Mouse (Mus musculus) limb, embryonic 11.5 days (tissue): Measurements from ENCODE around the gene Ube2r2. TPM values are rescaled to one million over a fixed set of nuclear protein-coding genes. Genes with fewer than 3 reads are reported as not detected.

Experiments
- ATAC-seq: fragments of 200-750 bp; cut with Nextera tagmentation; 2 replicates; pipeline ENCODE4 v1.8.0; 2017; ENCODE audit warnings: low read depth; ENCODE audit not compliant: insufficient number of reproducible peaks, low FRiP score, low TSS enrichment
- DNase-seq: peaks from one replicate; pipeline ENCODE4 v3.0.0-alpha.2; 2015; ENCODE audit warnings: low spot score
- H3K27ac ChIP-seq: fragments of 300-500 bp; sonication (generic); replicated peaks from 2 replicates; pipeline ENCODE4 v1.5.1; 2014; ENCODE audit warnings: low read depth, mild to moderate bottlenecking, low read length
- H3K27me3 ChIP-seq: fragments of 300-500 bp; sonication (generic); 2 replicates; pipeline ENCODE4 v1.6.1; 2014; ENCODE audit warnings: mild to moderate bottlenecking, low read length, mixed read lengths; ENCODE audit not compliant: control insufficient read depth, insufficient read depth
- H3K36me3 ChIP-seq: fragments of 300-500 bp; sonication (generic); 2 replicates; pipeline ENCODE4 v1.6.1; 2014; ENCODE audit warnings: mild to moderate bottlenecking, low read length, moderate library complexity, mixed read lengths; ENCODE audit not compliant: control insufficient read depth, insufficient read depth
- H3K4me1 ChIP-seq: fragments of 300-500 bp; sonication (generic); 2 replicates; pipeline ENCODE4 v1.6.1; 2014; ENCODE audit warnings: low read length, mixed read lengths; ENCODE audit not compliant: control insufficient read depth, insufficient read depth
- H3K4me2 ChIP-seq: fragments of 300-500 bp; sonication (generic); 2 replicates; pipeline ENCODE4 v1.6.1; 2014; ENCODE audit warnings: low read depth, mild to moderate bottlenecking, moderate library complexity; ENCODE audit not compliant: severe bottlenecking
- H3K4me3 ChIP-seq: fragments of 300-500 bp; sonication (generic); 2 replicates; pipeline ENCODE4 v1.5.1; 2014; ENCODE audit warnings: low read depth, low read length
- H3K9ac ChIP-seq: fragments of 300-500 bp; sonication (generic); 2 replicates; pipeline ENCODE4 v1.6.1; 2014; ENCODE audit warnings: mild to moderate bottlenecking, low read length
- H3K9me3 ChIP-seq: fragments of 300-500 bp; sonication (generic); 2 replicates; pipeline ENCODE4 v1.6.1; 2016; ENCODE audit warnings: low read length; ENCODE audit not compliant: control insufficient read depth
- WGBS: fragments of 180-500 bp; shearing (Covaris S2); extraction: QIAGEN DNeasy Blood & Tissue Kit; methylation state at CpG from one replicate; pipeline ENCODE4 v1.1.7; 2014; 5-methylcytosine and 5-hydroxymethylcytosine counted together
- polyA plus RNA-seq: library from polyadenylated mRNA; unstranded; fragments of >200 nt; fragmentation: Nextera tagmentation; extraction: Ambion mirVana; gene quantifications from 2 replicates; pipeline ENCODE4 v1.2.1, GENCODE M21; 2014

The Ube2r2 gene
- 109 and 114 TPM in 2 replicates for polyA plus RNA-seq

DNA sequence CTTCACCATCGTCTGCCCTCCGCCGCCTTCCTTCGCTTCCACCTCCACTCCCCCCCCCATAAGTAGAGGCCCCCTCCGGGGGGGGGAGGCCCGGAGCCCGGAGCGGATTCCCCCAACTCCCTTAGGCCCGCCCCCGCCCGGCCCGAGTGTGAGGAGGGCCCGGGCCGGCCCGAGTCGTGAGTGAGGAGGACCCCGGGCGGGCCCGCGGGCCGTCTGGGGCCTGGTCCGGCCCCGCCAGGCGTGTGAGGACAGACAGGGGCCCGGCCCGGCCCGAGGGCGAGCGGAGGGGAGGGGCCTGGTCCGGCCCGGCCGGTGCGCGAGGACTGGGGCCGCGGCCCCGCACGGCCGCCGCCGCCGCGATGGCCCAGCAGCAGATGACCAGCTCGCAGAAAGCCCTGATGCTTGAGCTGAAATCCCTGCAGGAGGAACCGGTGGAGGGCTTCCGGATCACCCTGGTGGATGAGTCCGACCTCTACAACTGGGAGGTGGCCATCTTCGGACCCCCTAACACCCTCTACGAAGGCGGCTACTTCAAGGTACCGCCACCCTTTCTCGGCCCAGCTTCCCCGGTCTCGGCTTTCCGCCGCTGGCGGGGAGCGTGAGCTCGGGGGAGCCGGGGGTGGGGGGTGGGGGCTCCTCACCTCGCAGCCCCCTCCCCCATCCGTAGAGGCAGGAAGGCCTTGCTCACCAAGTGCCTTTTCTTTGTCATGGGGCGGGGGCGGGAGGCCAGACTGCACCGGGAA, at the start of gene Ube2r2:
Gene Ube2r2 (plus strand): TSS at position 33 of the 743 bp plus-strand sequence.
- ATAC-seq (peak; percentile 73), DNase-seq (peak; percentile 81)
- Histone ChIP-seq H3K36me3 (peaks cover 8% of the 10 kb centered on the region), H3K27me3 (no peaks in the 10 kb centered on the region), H3K4me3 (peak within 1 kb of the TSS; percentile 89), H3K9me3 (no peaks in the 10 kb centered on the region), H3K27ac (peak within 1 kb of the TSS; percentile 99), H3K9ac (peak within 1 kb of the TSS; percentile 88), H3K4me2 (peak within 1 kb of the TSS; percentile 57), H3K4me1 (no peaks in the 10 kb centered on the region; the same call in 1 of the 2 replicates)
- WGBS, result under 1% methylated on average over 47 of the region's 65 CpGs

DNA sequence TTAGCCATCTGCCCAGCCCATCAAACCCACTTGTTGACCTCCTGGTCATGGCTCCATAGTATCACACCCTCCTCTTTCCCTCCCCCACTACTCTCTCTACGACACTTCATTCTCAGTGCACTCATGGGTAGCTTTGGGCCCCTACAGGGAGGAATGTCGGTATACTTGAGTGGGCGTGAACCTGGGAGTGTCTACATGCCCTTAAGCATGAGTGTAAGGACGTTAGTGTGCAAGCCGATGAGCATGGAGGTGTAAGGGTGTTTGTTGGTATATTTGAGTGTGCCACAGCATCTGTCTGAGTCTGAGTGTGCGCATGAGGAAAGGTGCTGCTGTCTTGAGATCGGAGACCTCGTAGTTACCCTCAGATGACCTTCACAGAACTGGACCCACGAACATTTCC, 48.6 kb upstream of the Ube2r2 start:
- Histone ChIP-seq H3K36me3 (no peaks in the 10 kb centered on the region), H3K9me3 (no peaks in the 10 kb centered on the region), H3K4me3 (no peak overlapping the region), H3K27ac (no peak overlapping the region), H3K9ac (no peak overlapping the region), H3K4me1 (peaks cover 7% of the 10 kb centered on the region), H3K4me2 (no peak overlapping the region), H3K27me3 (no peaks in the 10 kb centered on the region)
- 79% methylated on average over 9 of the region's 9 CpGs for WGBS
- DNase-seq (no peak), ATAC-seq (no peak)

DNA sequence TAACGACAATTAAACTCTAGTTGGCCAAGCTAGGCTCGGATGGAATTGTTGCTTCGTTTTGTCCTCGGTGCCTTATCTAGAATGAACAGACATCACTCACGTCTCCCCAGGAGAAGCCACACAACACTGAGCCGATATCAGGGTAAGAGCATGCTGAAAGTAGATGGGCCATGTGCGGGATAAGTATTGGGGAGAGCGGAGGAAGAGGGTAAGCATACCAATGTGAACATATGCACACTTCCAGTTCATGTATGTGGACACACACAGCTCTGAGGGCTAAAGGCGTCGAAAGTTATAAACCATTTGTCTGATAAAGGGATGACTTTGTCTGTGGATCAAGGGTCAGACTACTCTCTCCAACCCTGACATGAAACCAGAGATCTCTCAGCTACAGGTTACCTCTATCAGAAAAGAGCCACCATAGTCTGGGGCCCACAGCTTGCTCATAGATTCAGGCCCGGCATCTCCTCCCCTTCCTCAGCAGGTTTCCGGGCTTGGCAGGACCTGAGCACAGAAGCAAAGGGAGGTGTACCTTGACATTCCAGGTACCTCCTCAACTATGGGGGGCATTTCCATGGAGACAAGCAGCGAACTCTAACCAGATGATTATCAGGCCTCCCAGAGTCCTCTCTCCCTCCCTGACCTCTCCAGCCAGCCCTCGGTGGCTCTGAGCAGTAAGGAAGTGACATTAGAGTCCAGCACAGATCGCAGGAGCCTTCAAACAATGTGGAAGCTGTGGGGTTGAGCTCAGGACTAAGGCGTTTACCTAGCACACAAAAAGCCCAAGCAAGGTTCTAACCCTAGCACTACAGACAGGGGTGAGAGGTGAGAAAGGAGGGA, 47.9 kb upstream of the Ube2r2 start:
- no peak overlapping the region for H3K27ac ChIP-seq
- no peak overlapping the region for H3K9ac ChIP-seq
- no peaks in the 10 kb centered on the region for H3K9me3 ChIP-seq
- H3K4me1 ChIP-seq, result peaks cover 7% of the 10 kb centered on the region
- H3K27me3 ChIP-seq, result no peaks in the 10 kb centered on the region
- H3K4me3 ChIP-seq, result no peak overlapping the region
- WGBS, result 87% methylated on average over 16 of the region's 16 CpGs
- ATAC-seq (no peak), DNase-seq (no peak)
- no peak overlapping the region for H3K4me2 ChIP-seq
- H3K36me3 ChIP-seq, result no peaks in the 10 kb centered on the region

DNA sequence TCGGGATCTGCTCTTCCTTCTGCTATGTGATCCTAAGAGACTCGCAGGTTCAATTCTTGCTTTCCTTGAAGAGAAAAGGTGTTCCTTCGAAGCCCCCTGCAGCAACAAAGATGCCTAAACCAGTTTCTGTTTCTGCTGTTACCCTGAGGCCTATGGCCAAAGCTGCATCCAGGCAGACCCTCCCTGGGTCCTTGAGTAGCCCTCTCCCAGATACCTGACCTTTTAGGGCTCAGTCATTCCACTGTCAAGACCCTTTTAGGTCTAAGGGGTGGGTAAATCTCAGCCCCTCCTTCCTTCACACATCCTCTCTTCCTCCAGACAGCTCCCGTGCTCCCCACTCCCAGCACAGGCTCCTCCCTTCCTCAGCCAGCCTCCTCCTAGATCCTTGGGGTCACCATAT, 46.4 kb upstream of the Ube2r2 start:
- Histone ChIP-seq H3K27me3 (no peaks in the 10 kb centered on the region), H3K4me2 (no peak overlapping the region), H3K27ac (no peak overlapping the region), H3K9ac (no peak overlapping the region), H3K9me3 (no peaks in the 10 kb centered on the region), H3K36me3 (no peaks in the 10 kb centered on the region), H3K4me3 (no peak overlapping the region), H3K4me1 (peaks cover 7% of the 10 kb centered on the region)
- ATAC-seq (no peak), DNase-seq (no peak)
- WGBS, result 84% methylated on average over 4 of the region's 4 CpGs

DNA sequence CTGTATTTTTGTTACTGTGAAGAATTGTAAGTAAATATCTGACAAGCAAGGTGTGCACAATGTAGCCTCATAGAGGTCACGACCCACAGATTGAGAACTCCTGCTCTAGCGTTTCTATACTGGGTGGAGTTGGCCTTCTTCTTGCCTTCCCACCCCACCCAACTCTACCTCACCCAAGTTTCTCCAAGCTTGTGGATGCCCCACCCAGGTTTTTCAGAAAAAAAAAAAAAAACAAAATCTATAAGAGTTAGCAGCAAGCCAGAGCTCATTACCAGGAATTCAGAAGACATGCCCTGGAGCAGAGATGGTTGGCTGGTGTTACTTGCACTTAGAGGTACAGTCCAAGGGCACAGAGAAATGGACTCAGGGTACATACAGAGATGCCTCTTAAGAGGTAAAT, 45.8 kb upstream of the Ube2r2 start:
- ATAC-seq, result no peak
- Histone ChIP-seq H3K4me1 (peaks cover 7% of the 10 kb centered on the region), H3K27me3 (no peaks in the 10 kb centered on the region), H3K9ac (no peak overlapping the region), H3K27ac (0 out of 2 replicates have a peak overlapping the region, but pooled peaks have one; percentile 45), H3K4me2 (no peak overlapping the region), H3K4me3 (no peak overlapping the region), H3K9me3 (no peaks in the 10 kb centered on the region), H3K36me3 (no peaks in the 10 kb centered on the region)
- DNase-seq, result no peak
- WGBS, result 78% methylated on average over 2 of the region's 2 CpGs

DNA sequence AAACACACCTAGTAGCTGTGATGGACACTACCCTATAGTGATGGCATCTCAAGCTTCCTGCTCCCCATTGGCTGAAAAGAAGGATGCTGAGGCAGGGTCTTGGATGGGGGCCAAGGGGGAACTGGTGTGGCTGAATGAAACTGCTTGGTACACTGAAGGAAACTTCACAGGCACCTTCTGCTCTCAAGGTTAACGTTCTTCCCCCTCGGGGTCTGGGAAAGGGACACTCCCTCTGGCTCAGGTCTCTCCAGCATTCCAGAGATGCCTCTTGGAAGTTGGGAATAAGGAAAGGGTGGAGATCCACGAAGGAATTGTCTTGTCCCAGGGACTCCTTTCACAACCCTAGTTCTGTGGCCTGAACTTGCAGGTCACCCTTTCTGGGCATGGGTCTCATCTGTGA, 44.2 kb upstream of the Ube2r2 start:
- Histone ChIP-seq H3K9ac (no peak overlapping the region), H3K4me2 (no peak overlapping the region), H3K36me3 (no peaks in the 10 kb centered on the region), H3K4me3 (no peak overlapping the region), H3K4me1 (peaks cover 7% of the 10 kb centered on the region), H3K27me3 (no peaks in the 10 kb centered on the region), H3K9me3 (no peaks in the 10 kb centered on the region), H3K27ac (no peak overlapping the region)
- no peak for ATAC-seq
- 52% methylated on average over 3 of the region's 3 CpGs for WGBS
- DNase-seq, result no peak

DNA sequence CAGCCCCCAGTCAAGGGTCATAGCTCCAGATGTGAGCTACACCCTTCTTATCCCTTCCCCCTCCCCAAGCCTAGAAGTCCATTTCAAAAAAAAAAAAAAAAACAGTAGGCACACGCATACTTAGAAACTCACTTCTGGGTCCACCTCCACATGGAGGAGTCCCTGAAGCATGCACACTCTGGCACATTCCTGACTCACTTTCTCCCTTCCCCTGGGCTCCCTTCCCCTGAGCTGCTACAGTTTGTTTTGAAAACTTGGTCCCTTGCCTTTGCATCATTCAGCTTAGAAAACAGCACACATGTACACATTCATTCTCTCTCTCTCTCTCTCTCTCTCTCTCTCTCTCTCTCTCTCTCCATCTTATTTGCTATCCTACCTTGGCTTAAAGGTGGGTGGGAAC, 42.6 kb upstream of the Ube2r2 start:
- DNase-seq (no peak), ATAC-seq (no peak)
- Histone ChIP-seq H3K9me3 (no peaks in the 10 kb centered on the region), H3K36me3 (no peaks in the 10 kb centered on the region), H3K4me1 (peaks cover 9% of the 10 kb centered on the region), H3K27ac (no peak overlapping the region), H3K27me3 (peaks cover 10% of the 10 kb centered on the region), H3K4me2 (no peak overlapping the region), H3K9ac (no peak overlapping the region), H3K4me3 (no peak overlapping the region)
- 55% methylated on average over 1 of the region's 1 CpGs for WGBS

DNA sequence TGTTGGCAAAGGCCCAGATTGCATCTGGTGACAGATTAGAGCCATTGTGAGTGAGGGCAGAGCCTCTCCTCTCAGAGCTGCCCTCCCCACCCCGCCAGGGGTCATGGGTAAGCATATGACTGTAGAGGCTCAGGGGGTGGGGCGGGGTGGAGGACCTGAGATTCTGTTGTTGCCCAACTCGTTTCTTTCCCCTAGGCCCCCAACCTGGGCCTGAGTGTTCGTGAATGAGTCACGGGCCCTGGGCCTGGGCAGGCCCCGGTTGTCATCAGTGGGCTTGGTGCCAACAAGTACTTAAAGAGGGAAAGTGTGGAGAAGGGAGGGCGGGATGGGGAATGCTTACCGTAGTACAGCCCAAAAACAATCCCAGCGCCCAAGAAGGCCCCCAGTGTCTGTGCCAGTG, 41.2 kb upstream of the Ube2r2 start:
- no peak overlapping the region for H3K27ac ChIP-seq
- H3K9ac ChIP-seq, result no peak overlapping the region
- H3K9me3 ChIP-seq, result no peaks in the 10 kb centered on the region
- H3K4me2 ChIP-seq, result no peak overlapping the region
- ATAC-seq (no peak), DNase-seq (no peak)
- no peak overlapping the region for H3K4me3 ChIP-seq
- peaks cover 17% of the 10 kb centered on the region for H3K27me3 ChIP-seq
- H3K36me3 ChIP-seq, result no peaks in the 10 kb centered on the region
- 87% methylated on average over 9 of the region's 9 CpGs for WGBS
- H3K4me1 ChIP-seq, result peaks cover 16% of the 10 kb centered on the region
